Mouse (Mus musculus): ENCODE results near the gene Mybbp1a. TPM values are rescaled to one million over a fixed set of nuclear protein-coding genes. Genes with fewer than 3 reads are reported as not detected.

Mybbp1a gene
- polyA plus RNA-seq (2015; fragmentation: Nextera tagmentation; extraction: Ambion mirVana): 119 and 141 TPM in 2 replicates

GRCm38 (mm10) chr11:72440965-72441664 is at the start of gene Mybbp1a:
Gene Mybbp1a (plus strand): TSS chr11:72441355.
- peak within 1 kb of the TSS; percentile 89 for H3K27ac ChIP-seq (ENCODE audit: low read length)
- H3K4me3 ChIP-seq (ENCODE audit: low read length): peak within 1 kb of the TSS; percentile 98
- under 1% methylated on average over 46 of the region's 46 CpGs for WGBS
- H3K36me3 ChIP-seq (ENCODE audit: control insufficient read depth, insufficient read depth, low read length): peaks cover 27% of the 10 kb centered on the region
- H3K4me1 ChIP-seq (ENCODE audit: control insufficient read depth, insufficient read depth, low read length): peaks cover 13% of the 10 kb centered on the region; the same call in 1 of the 2 replicates
- no peaks in the 10 kb centered on the region for H3K9me3 ChIP-seq (ENCODE audit: control insufficient read depth, low read length)
- peak within 1 kb of the TSS; percentile 90 for H3K9ac ChIP-seq (ENCODE audit: low read depth, low read length)
- ATAC-seq: peak; percentile 93
- no peaks in the 10 kb centered on the region for H3K27me3 ChIP-seq (replicated peaks; ENCODE audit: control insufficient read depth, insufficient read depth, low read length)
- H3K4me2 ChIP-seq (ENCODE audit: low read depth, low read length): peak within 1 kb of the TSS; percentile 69

- Histone ChIP-seq H3K27me3 (replicated peaks; ENCODE audit: control insufficient read depth, insufficient read depth, low read length) (no peaks in the 10 kb centered on the region), H3K4me1 (ENCODE audit: control insufficient read depth, insufficient read depth, low read length) (peaks cover 16% of the 10 kb centered on the region), H3K4me3 (ENCODE audit: low read length) (no peak overlapping the region), H3K36me3 (ENCODE audit: control insufficient read depth, insufficient read depth, low read length) (no peaks in the 10 kb centered on the region; the same call in 1 of the 2 replicates), H3K9me3 (ENCODE audit: control insufficient read depth, low read length) (no peaks in the 10 kb centered on the region), H3K27ac (ENCODE audit: low read length) (no peak overlapping the region), H3K4me2 (ENCODE audit: low read depth, low read length) (no peak overlapping the region), H3K9ac (ENCODE audit: low read depth, low read length) (no peak overlapping the region)
- 86% methylated on average over 3 of the region's 3 CpGs for WGBS
- no peak for ATAC-seq
Measured at GRCm38 (mm10) chr11:72393243-72393642, 47.9 kb upstream of the Mybbp1a start.

- Histone ChIP-seq H3K4me3 (ENCODE audit: low read length) (no peak overlapping the region), H3K36me3 (ENCODE audit: control insufficient read depth, insufficient read depth, low read length) (no peaks in the 10 kb centered on the region; the same call in 1 of the 2 replicates), H3K4me1 (ENCODE audit: control insufficient read depth, insufficient read depth, low read length) (peaks cover 16% of the 10 kb centered on the region), H3K9me3 (ENCODE audit: control insufficient read depth, low read length) (no peaks in the 10 kb centered on the region), H3K4me2 (ENCODE audit: low read depth, low read length) (no peak overlapping the region), H3K27me3 (replicated peaks; ENCODE audit: control insufficient read depth, insufficient read depth, low read length) (no peaks in the 10 kb centered on the region), H3K27ac (ENCODE audit: low read length) (no peak overlapping the region), H3K9ac (ENCODE audit: low read depth, low read length) (no peak overlapping the region)
- WGBS: 43% methylated on average over 5 of the region's 5 CpGs
- ATAC-seq: peak; percentile 32; the same call in 1 of the 2 replicates
Measured at GRCm38 (mm10) chr11:72393669-72394068, 47.5 kb upstream of the Mybbp1a start.

GRCm38 (mm10) chr11:72394694-72395093 is 46.5 kb upstream of the Mybbp1a start:
- peaks cover under 1% of the 10 kb centered on the region; the same call in 1 of the 2 replicates for H3K36me3 ChIP-seq (ENCODE audit: control insufficient read depth, insufficient read depth, low read length)
- ATAC-seq: no peak
- H3K9me3 ChIP-seq (ENCODE audit: control insufficient read depth, low read length): no peaks in the 10 kb centered on the region
- H3K4me1 ChIP-seq (ENCODE audit: control insufficient read depth, insufficient read depth, low read length): peaks cover 16% of the 10 kb centered on the region
- H3K4me2 ChIP-seq (ENCODE audit: low read depth, low read length): no peak overlapping the region
- H3K27me3 ChIP-seq (replicated peaks; ENCODE audit: control insufficient read depth, insufficient read depth, low read length): no peaks in the 10 kb centered on the region
- 85% methylated on average over 2 of the region's 2 CpGs for WGBS
- H3K4me3 ChIP-seq (ENCODE audit: low read length): no peak overlapping the region
- no peak overlapping the region for H3K27ac ChIP-seq (ENCODE audit: low read length)
- H3K9ac ChIP-seq (ENCODE audit: low read depth, low read length): peak overlapping the region; percentile 7; the same call in 1 of the 2 replicates

- ATAC-seq: no peak
- H3K4me3 ChIP-seq (ENCODE audit: low read length): no peak overlapping the region
- H3K36me3 ChIP-seq (ENCODE audit: control insufficient read depth, insufficient read depth, low read length): peaks cover 4% of the 10 kb centered on the region; the same call in 1 of the 2 replicates
- no peak overlapping the region for H3K4me2 ChIP-seq (ENCODE audit: low read depth, low read length)
- 73% methylated on average over 6 of the region's 6 CpGs for WGBS
- H3K27ac ChIP-seq (ENCODE audit: low read length): no peak overlapping the region
- no peak overlapping the region for H3K9ac ChIP-seq (ENCODE audit: low read depth, low read length)
- no peaks in the 10 kb centered on the region for H3K9me3 ChIP-seq (ENCODE audit: control insufficient read depth, low read length)
- H3K27me3 ChIP-seq (replicated peaks; ENCODE audit: control insufficient read depth, insufficient read depth, low read length): no peaks in the 10 kb centered on the region
- H3K4me1 ChIP-seq (ENCODE audit: control insufficient read depth, insufficient read depth, low read length): peaks cover 16% of the 10 kb centered on the region
Measured at GRCm38 (mm10) chr11:72395652-72396051, 45.5 kb upstream of the Mybbp1a start.

- Histone ChIP-seq H3K36me3 (ENCODE audit: control insufficient read depth, insufficient read depth, low read length) (peaks cover 4% of the 10 kb centered on the region; the same call in 1 of the 2 replicates), H3K4me3 (ENCODE audit: low read length) (no peak overlapping the region), H3K4me2 (ENCODE audit: low read depth, low read length) (no peak overlapping the region), H3K27ac (ENCODE audit: low read length) (peak overlapping the region; percentile 67), H3K9ac (ENCODE audit: low read depth, low read length) (no peak overlapping the region; the same call in 1 of the 2 replicates), H3K9me3 (ENCODE audit: control insufficient read depth, low read length) (no peaks in the 10 kb centered on the region), H3K4me1 (ENCODE audit: control insufficient read depth, insufficient read depth, low read length) (peaks cover 16% of the 10 kb centered on the region), H3K27me3 (replicated peaks; ENCODE audit: control insufficient read depth, insufficient read depth, low read length) (no peaks in the 10 kb centered on the region)
- 60% methylated on average over 7 of the region's 7 CpGs for WGBS
- peak; percentile 64 for ATAC-seq
Measured at GRCm38 (mm10) chr11:72396621-72397020, 44.5 kb upstream of the Mybbp1a start.

- peak; percentile 58; the same call in 1 of the 2 replicates for ATAC-seq
- Histone ChIP-seq H3K4me1 (ENCODE audit: control insufficient read depth, insufficient read depth, low read length) (peaks cover 17% of the 10 kb centered on the region), H3K9me3 (ENCODE audit: control insufficient read depth, low read length) (no peaks in the 10 kb centered on the region), H3K4me3 (ENCODE audit: low read length) (no peak overlapping the region), H3K36me3 (ENCODE audit: control insufficient read depth, insufficient read depth, low read length) (peaks cover 4% of the 10 kb centered on the region; the same call in 1 of the 2 replicates), H3K27me3 (replicated peaks; ENCODE audit: control insufficient read depth, insufficient read depth, low read length) (no peaks in the 10 kb centered on the region), H3K4me2 (ENCODE audit: low read depth, low read length) (no peak overlapping the region), H3K27ac (ENCODE audit: low read length) (peak overlapping the region; percentile 69), H3K9ac (ENCODE audit: low read depth, low read length) (no peak overlapping the region)
- 57% methylated on average over 10 of the region's 10 CpGs for WGBS
Measured at GRCm38 (mm10) chr11:72397072-72397471, 44.1 kb upstream of the Mybbp1a start.

GRCm38 (mm10) chr11:72397811-72398525 is 43.2 kb upstream of the Mybbp1a start:
- Histone ChIP-seq H3K4me3 (ENCODE audit: low read length) (no peak overlapping the region), H3K36me3 (ENCODE audit: control insufficient read depth, insufficient read depth, low read length) (peaks cover 4% of the 10 kb centered on the region; the same call in 1 of the 2 replicates), H3K4me2 (ENCODE audit: low read depth, low read length) (no peak overlapping the region), H3K27me3 (replicated peaks; ENCODE audit: control insufficient read depth, insufficient read depth, low read length) (no peaks in the 10 kb centered on the region), H3K9me3 (ENCODE audit: control insufficient read depth, low read length) (no peaks in the 10 kb centered on the region), H3K4me1 (ENCODE audit: control insufficient read depth, insufficient read depth, low read length) (peaks cover 19% of the 10 kb centered on the region), H3K27ac (ENCODE audit: low read length) (peak overlapping the region; percentile 69; the same call in 1 of the 2 replicates), H3K9ac (ENCODE audit: low read depth, low read length) (no peak overlapping the region)
- 84% methylated on average over 8 of the region's 8 CpGs for WGBS
- ATAC-seq: no peak

- H3K4me3 ChIP-seq (ENCODE audit: low read length): no peak overlapping the region
- no peak overlapping the region for H3K27ac ChIP-seq (ENCODE audit: low read length)
- H3K4me1 ChIP-seq (ENCODE audit: control insufficient read depth, insufficient read depth, low read length): peaks cover 24% of the 10 kb centered on the region
- H3K4me2 ChIP-seq (ENCODE audit: low read depth, low read length): no peak overlapping the region
- 88% methylated on average over 12 of the region's 12 CpGs for WGBS
- H3K36me3 ChIP-seq (ENCODE audit: control insufficient read depth, insufficient read depth, low read length): peaks cover 4% of the 10 kb centered on the region; the same call in 1 of the 2 replicates
- no peaks in the 10 kb centered on the region for H3K27me3 ChIP-seq (replicated peaks; ENCODE audit: control insufficient read depth, insufficient read depth, low read length)
- no peak overlapping the region for H3K9ac ChIP-seq (ENCODE audit: low read depth, low read length)
- no peak for ATAC-seq
- no peaks in the 10 kb centered on the region for H3K9me3 ChIP-seq (ENCODE audit: control insufficient read depth, low read length)
Measured at GRCm38 (mm10) chr11:72401068-72401467, 40.1 kb upstream of the Mybbp1a start.
